Mouse (Mus musculus): ENCODE data around the gene Ftcd.

Ftcd gene

GRCm38 (mm10) chr10:76575374-76575773, at the start of gene Ftcd:
Gene Ftcd, plus strand, starts transcription at chr10:76575648.
- no peak for DNase-seq

- no peak for DNase-seq
Measured at GRCm38 (mm10) chr10:76530922-76531321, 44.5 kb upstream of the Ftcd start.

- DNase-seq: peak; percentile 98
Measured at GRCm38 (mm10) chr10:76531375-76531774, 44.1 kb upstream of the Ftcd start, which contains the start of gene Lss. Gene Lss, plus strand, starts transcription at chr10:76531588.

GRCm38 (mm10) chr10:76531828-76532227, 43.6 kb upstream of the Ftcd start:
- DNase-seq: no peak

- no peak for DNase-seq
Measured at GRCm38 (mm10) chr10:76535526-76535925, 39.9 kb upstream of the Ftcd start.

GRCm38 (mm10) chr10:76537619-76538018, 37.8 kb upstream of the Ftcd start:
- no peak for DNase-seq

- DNase-seq: peak; percentile 16
Measured at GRCm38 (mm10) chr10:76541336-76542085, 33.9 kb upstream of the Ftcd start.

GRCm38 (mm10) chr10:76542636-76543375, 32.6 kb upstream of the Ftcd start:
- peak; percentile 44 for DNase-seq

GRCm38 (mm10) chr10:76546566-76546965, 28.9 kb upstream of the Ftcd start:
- no peak for DNase-seq

- no peak for DNase-seq
Measured at GRCm38 (mm10) chr10:76548218-76548617, 27.2 kb upstream of the Ftcd start.

- no peak for DNase-seq
Measured at GRCm38 (mm10) chr10:76550458-76550857, 25.0 kb upstream of the Ftcd start.

- no peak for DNase-seq
Measured at GRCm38 (mm10) chr10:76551556-76551955, 23.9 kb upstream of the Ftcd start.

- DNase-seq: no peak
Measured at GRCm38 (mm10) chr10:76554061-76554460, 21.4 kb upstream of the Ftcd start.

GRCm38 (mm10) chr10:76561972-76562371, 13.5 kb upstream of the Ftcd start, which contains the start of gene Spatc1l:
Gene Spatc1l, plus strand, starts transcription at chr10:76562272.
- DNase-seq: no peak

GRCm38 (mm10) chr10:76569996-76570685, 5.3 kb upstream of the Ftcd start:
- DNase-seq: no peak

GRCm38 (mm10) chr10:76571070-76571469, 4.4 kb upstream of the Ftcd start:
- DNase-seq: no peak

- no peak for DNase-seq
Measured at GRCm38 (mm10) chr10:76572151-76572550, 3.3 kb upstream of the Ftcd start.

- DNase-seq: no peak
Measured at GRCm38 (mm10) chr10:76576920-76577319, 1.5 kb downstream of the Ftcd start.

GRCm38 (mm10) chr10:76584138-76584537, 8.7 kb downstream of the Ftcd start:
- no peak for DNase-seq

- no peak for DNase-seq
Measured at GRCm38 (mm10) chr10:76586190-76586589, 10.7 kb downstream of the Ftcd start.

GRCm38 (mm10) chr10:76590197-76590596, 14.7 kb downstream of the Ftcd start:
- DNase-seq: no peak

- no peak for DNase-seq
Measured at GRCm38 (mm10) chr10:76596338-76596737, 20.9 kb downstream of the Ftcd start.

- DNase-seq: no peak
Measured at GRCm38 (mm10) chr10:76602690-76603089, 27.2 kb downstream of the Ftcd start.

- DNase-seq: no peak
Measured at GRCm38 (mm10) chr10:76612473-76612872, 37.0 kb downstream of the Ftcd start.
